Mouse (Mus musculus): ENCODE data around the gene Eya3. TPM values are rescaled to one million over a fixed set of nuclear protein-coding genes. Genes with fewer than 3 reads are reported as not detected.

Eya3 gene
- total and polyA plus RNA-seq, 3 experiments, result 26.6 to 31.8 (median 29.8) TPM

DNA sequence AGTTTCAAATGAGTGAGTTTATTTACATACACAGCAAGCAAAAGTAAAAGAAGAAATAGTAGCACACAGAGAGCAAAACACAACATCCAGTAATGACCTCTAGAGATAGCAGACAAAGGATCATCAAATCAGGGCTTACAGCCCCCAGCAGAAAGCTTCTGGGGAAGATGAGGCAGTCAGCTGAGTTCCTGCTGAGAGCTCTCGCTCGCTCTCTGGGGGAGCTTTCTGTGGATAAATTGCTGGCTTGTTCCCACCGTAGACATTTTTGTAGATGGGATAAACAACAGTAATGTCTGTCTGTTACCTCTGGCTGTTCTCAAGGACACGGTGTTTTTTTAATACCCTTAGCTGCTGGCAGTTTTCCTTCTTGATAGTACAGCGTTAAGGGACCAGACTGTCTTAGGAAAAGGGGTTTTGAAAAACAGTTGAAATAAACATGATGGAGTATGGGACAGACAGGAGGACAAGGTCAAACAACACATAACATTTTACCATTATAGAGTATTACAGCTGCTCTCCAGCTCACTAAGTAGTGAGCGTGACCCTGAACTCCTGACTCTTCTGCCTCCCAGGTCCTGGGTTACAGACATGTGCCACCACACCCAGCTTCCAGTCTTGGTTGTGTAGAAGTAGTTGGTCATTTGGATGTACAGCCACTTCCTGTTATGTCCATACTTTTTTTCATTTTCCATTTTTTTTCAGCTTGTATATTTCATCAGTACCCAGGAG is 10.6 kb downstream of the Eya3 start:
- WGBS, result 49% methylated on average over 6 of the region's 6 CpGs
- H3K4me3 ChIP-seq, result no peak overlapping the region
- H3K79me2 ChIP-seq (replicated peaks; ENCODE audit: control insufficient read depth, insufficient read depth, low read length), result peaks cover 9% of the 10 kb centered on the region; the same call in 1 of the 2 replicates
- intact Hi-C loops (cut with DNase I), result no loop called here
- peak overlapping the region; percentile 53 for H3K27ac ChIP-seq
- DNase-seq, result no peak
- H3K36me3 ChIP-seq (ENCODE audit: control insufficient read depth, insufficient read depth, low read length), result peaks cover 18% of the 10 kb centered on the region
- peaks cover 18% of the 10 kb centered on the region for H3K4me1 ChIP-seq (ENCODE audit: control insufficient read depth, insufficient read depth, low read length)
- TF ChIP-seq CTCF (IDR thresholded peaks at IDR 0.05), result no peak
- TF ChIP-seq EP300 (IDR thresholded peaks at IDR 0.05; ENCODE audit: insufficient read depth, low read depth, low read length), result no peak
- TF ChIP-seq POLR2A (IDR thresholded peaks at IDR 0.05; ENCODE audit: insufficient read depth, low read depth, low read length), result no peak
- no peaks in the 10 kb centered on the region for H3K27me3 ChIP-seq (ENCODE audit: control insufficient read depth, insufficient read depth, low read length)
- H3K9ac ChIP-seq (ENCODE audit: low read depth, low read length), result no peak overlapping the region

DNA sequence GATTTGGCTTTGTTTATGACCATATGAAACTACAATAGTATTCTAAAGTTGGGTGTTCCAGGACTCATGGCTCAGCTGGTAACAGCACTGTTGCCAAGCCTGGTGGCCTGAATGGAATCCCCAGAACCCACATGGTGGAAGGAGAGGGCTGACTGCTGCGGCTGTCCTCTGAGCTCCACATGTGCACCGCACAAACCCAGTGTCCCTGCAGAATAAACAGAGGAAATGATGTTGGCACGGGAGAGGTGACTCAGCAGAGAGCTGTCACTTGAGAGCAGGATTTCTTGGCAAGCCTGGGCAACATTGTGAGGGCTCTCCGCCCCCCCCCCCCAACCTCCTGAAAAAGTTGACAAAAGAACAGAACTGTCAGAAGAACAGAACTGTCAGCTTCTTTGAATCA is 14.1 kb downstream of the Eya3 start:
- 0 out of 2 replicates have a peak, but pooled peaks have one; percentile 60 for TF ChIP-seq EP300 (IDR thresholded peaks at IDR 0.05; ENCODE audit: insufficient read depth, low read depth, low read length)
- no peak for TF ChIP-seq POLR2A (IDR thresholded peaks at IDR 0.05; ENCODE audit: insufficient read depth, low read depth, low read length)
- intact Hi-C loops (cut with DNase I), result no loop called here
- peaks cover 17% of the 10 kb centered on the region for H3K4me1 ChIP-seq (ENCODE audit: control insufficient read depth, insufficient read depth, low read length)
- H3K79me2 ChIP-seq (replicated peaks; ENCODE audit: control insufficient read depth, insufficient read depth, low read length), result peaks cover 7% of the 10 kb centered on the region; the same call in 1 of the 2 replicates
- H3K9ac ChIP-seq (ENCODE audit: low read depth, low read length), result no peak overlapping the region
- no peaks in the 10 kb centered on the region for H3K27me3 ChIP-seq (ENCODE audit: control insufficient read depth, insufficient read depth, low read length)
- peaks cover 20% of the 10 kb centered on the region for H3K36me3 ChIP-seq (ENCODE audit: control insufficient read depth, insufficient read depth, low read length)
- WGBS, result 2% methylated on average over 4 of the region's 4 CpGs
- H3K27ac ChIP-seq, result peak overlapping the region; percentile 1
- no peak overlapping the region for H3K4me3 ChIP-seq
- DNase-seq, result peak; percentile 56 to 67

DNA sequence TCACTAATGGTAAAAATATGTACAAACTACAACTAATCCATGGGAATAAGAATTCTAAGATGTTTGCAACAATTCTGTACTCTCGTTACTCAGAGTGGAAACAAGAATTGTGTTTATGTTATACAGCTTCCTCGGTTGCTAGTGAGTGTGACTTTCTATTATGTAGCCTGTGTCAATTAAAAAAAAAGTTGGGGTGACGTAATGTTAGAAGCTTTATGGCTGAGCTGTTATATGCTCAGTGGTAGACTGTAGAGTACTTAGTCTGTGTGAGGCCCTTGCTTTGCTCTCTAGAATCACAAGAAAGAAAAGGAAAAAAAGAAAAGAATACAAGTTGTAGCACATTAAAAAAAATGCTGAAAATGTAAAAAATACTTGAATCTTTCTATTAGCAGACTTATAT is 15.0 kb downstream of the Eya3 start:
- Histone ChIP-seq H3K4me1 (ENCODE audit: control insufficient read depth, insufficient read depth, low read length) (peaks cover 17% of the 10 kb centered on the region), H3K79me2 (replicated peaks; ENCODE audit: control insufficient read depth, insufficient read depth, low read length) (peaks cover 6% of the 10 kb centered on the region; the same call in 1 of the 2 replicates), H3K27ac (no peak overlapping the region), H3K27me3 (ENCODE audit: control insufficient read depth, insufficient read depth, low read length) (no peaks in the 10 kb centered on the region), H3K36me3 (ENCODE audit: control insufficient read depth, insufficient read depth, low read length) (peaks cover 13% of the 10 kb centered on the region), H3K4me3 (no peak overlapping the region), H3K9ac (ENCODE audit: low read depth, low read length) (no peak overlapping the region)
- 59% methylated on average over 3 of the region's 3 CpGs for WGBS
- intact Hi-C loops (cut with DNase I), result no loop called here
- DNase-seq, result no peak
- TF ChIP-seq EP300 (IDR thresholded peaks at IDR 0.05; ENCODE audit: insufficient read depth, low read depth, low read length) (no peak), CTCF (IDR thresholded peaks at IDR 0.05) (no peak), POLR2A (IDR thresholded peaks at IDR 0.05; ENCODE audit: insufficient read depth, low read depth, low read length) (no peak)

DNA sequence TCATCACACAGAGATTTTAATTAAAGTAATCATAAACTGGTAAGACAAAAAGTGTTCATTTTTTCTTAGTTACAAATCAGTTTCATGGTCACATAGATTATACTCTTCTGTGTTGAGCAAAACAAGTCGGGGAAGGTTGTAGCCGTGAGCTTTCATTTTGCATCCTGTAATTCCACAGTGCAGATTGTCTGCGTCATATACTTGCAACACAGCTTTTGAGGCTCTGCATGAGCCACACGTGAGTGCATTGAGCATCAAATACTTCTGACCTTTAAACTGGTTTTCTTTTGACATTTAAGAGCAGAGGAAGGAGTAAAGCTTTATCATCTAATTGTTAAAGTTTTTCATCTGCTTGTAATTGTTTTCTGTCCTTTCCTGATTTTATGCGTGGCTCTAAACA is 16.5 kb downstream of the Eya3 start:
- no peak overlapping the region; the same call in 1 of the 2 replicates for H3K9ac ChIP-seq (ENCODE audit: low read depth, low read length)
- peaks cover 4% of the 10 kb centered on the region; the same call in 1 of the 2 replicates for H3K79me2 ChIP-seq (replicated peaks; ENCODE audit: control insufficient read depth, insufficient read depth, low read length)
- H3K36me3 ChIP-seq (ENCODE audit: control insufficient read depth, insufficient read depth, low read length), result peaks cover 5% of the 10 kb centered on the region; the same call in 1 of the 2 replicates
- H3K4me1 ChIP-seq (ENCODE audit: control insufficient read depth, insufficient read depth, low read length), result peaks cover 7% of the 10 kb centered on the region
- intact Hi-C loops (cut with DNase I), result no loop called here
- no peak for TF ChIP-seq POLR2A (IDR thresholded peaks at IDR 0.05; ENCODE audit: insufficient read depth, low read depth, low read length)
- no peak for DNase-seq
- no peaks in the 10 kb centered on the region for H3K27me3 ChIP-seq (ENCODE audit: control insufficient read depth, insufficient read depth, low read length)
- 57% methylated on average over 5 of the region's 5 CpGs for WGBS
- H3K4me3 ChIP-seq, result no peak overlapping the region
- H3K27ac ChIP-seq, result no peak overlapping the region

DNA sequence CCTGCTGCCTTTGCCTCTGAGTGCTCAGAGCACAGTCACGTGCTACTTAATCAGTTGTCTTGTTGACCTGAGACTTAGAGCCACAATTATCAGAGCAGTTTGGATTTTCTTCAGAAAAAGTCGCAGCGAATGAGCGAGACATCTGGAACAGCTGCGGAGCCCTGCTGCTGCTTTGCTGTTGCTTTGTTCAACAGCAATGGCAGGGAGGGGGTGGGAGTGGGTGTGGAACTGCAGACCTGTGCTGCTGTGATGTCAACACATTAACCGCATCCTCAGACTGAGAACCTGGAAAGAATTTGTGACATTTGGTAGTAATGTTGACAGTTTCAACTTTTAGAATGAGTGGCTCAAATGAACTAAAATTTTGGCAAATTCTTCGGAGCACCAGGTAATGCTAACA is 20.3 kb downstream of the Eya3 start:
- no peak for DNase-seq
- Histone ChIP-seq H3K36me3 (ENCODE audit: control insufficient read depth, insufficient read depth, low read length) (peaks cover 3% of the 10 kb centered on the region), H3K9ac (ENCODE audit: low read depth, low read length) (no peak overlapping the region), H3K27ac (no peak overlapping the region), H3K79me2 (replicated peaks; ENCODE audit: control insufficient read depth, insufficient read depth, low read length) (peaks cover 4% of the 10 kb centered on the region; the same call in 1 of the 2 replicates), H3K4me1 (ENCODE audit: control insufficient read depth, insufficient read depth, low read length) (no peaks in the 10 kb centered on the region), H3K27me3 (ENCODE audit: control insufficient read depth, insufficient read depth, low read length) (no peaks in the 10 kb centered on the region), H3K4me3 (no peak overlapping the region)
- intact Hi-C loops (cut with DNase I), result no loop called here
- 80% methylated on average over 7 of the region's 7 CpGs for WGBS
- TF ChIP-seq POLR2A (IDR thresholded peaks at IDR 0.05; ENCODE audit: insufficient read depth, low read depth, low read length), result no peak
- TF ChIP-seq EP300 (IDR thresholded peaks at IDR 0.05; ENCODE audit: insufficient read depth, low read depth, low read length), result no peak
- no peak for TF ChIP-seq CTCF (IDR thresholded peaks at IDR 0.05)

DNA sequence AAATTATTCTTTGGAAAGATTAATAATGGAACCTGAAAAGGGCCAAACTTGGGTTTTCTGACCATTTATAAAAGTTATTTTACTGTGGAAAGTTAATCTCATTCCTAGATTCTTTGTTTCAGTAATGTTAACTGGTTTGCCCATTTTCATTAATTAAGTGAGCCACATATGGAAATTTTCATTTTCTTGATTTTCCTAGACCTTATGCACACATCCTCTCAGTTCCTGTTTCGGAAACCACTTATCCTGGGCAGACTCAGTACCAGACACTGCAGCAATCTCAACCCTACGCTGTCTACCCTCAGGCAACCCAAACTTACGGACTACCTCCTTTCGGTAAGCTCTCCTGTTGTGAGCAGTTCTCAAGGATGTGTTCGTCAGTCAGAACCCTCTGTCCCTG is 33.9 kb downstream of the Eya3 start:
- intact Hi-C loops (cut with DNase I), result no loop called here
- Histone ChIP-seq H3K9ac (ENCODE audit: low read depth, low read length) (no peak overlapping the region), H3K36me3 (ENCODE audit: control insufficient read depth, insufficient read depth, low read length) (no peaks in the 10 kb centered on the region; the same call in 1 of the 2 replicates)

More for the DNA sequence above, 33.9 kb downstream of the Eya3 start:
- Histone ChIP-seq H3K79me2 (replicated peaks; ENCODE audit: control insufficient read depth, insufficient read depth, low read length) (no peaks in the 10 kb centered on the region), H3K27me3 (ENCODE audit: control insufficient read depth, insufficient read depth, low read length) (no peaks in the 10 kb centered on the region), H3K4me1 (ENCODE audit: control insufficient read depth, insufficient read depth, low read length) (no peaks in the 10 kb centered on the region), H3K27ac (no peak overlapping the region), H3K4me3 (no peak overlapping the region)
- TF ChIP-seq CTCF (IDR thresholded peaks at IDR 0.05) (no peak), POLR2A (IDR thresholded peaks at IDR 0.05; ENCODE audit: insufficient read depth, low read depth, low read length) (no peak), EP300 (IDR thresholded peaks at IDR 0.05; ENCODE audit: insufficient read depth, low read depth, low read length) (no peak)
- WGBS, result 97% methylated on average over 5 of the region's 5 CpGs
- no peak for DNase-seq
